Mouse (Mus musculus) spleen, postnatal 0 days (tissue): Measurements from ENCODE around the gene Minar1. TPM values are rescaled to one million over a fixed set of nuclear protein-coding genes. Genes with fewer than 3 reads are reported as not detected.

Experiments used
- polyA plus RNA-seq: library from polyadenylated mRNA; unstranded; fragments of >200 nt; fragmentation: Nextera tagmentation; extraction: Ambion mirVana; gene quantifications from 2 replicates; pipeline ENCODE4 v1.2.1, GENCODE M21; 2015

Minar1 gene
- not detected in 2 replicates for polyA plus RNA-seq

DNA sequence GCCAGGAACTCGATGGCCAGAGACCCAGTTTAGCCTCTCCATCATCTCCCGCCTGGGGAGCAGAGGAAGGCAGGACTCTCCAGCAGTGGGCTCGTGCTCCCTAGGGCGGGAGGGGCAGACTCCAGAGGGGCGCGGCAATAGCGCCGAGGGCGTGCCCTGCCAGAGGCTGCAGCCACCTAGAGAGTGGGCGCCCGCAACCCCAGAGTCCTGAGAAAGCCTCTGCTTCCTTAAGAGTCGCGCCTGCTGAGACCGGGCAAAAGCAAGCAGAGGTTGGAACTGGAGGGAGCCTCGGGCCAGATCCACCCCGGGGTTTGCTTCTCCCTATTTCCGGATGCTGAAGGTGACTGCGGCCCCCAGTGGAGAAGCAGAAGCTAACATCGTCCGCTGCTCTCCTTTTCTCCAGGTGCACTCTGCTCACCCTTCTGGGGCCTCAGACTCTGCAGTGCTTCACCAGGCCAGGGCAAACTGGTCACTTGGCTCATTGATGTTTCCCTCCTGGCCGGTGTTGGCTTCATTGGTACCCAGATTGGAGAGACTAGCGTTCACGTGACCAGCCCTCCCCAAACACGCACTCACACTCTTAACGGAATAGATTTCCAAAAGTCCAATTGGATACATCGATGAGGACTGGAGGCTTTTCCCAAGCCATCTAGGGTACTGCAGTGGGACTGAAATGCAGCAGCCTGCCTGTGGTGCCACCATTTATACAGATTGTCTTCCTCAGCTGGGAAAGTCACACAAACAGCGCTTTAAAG is at the start of gene Minar1:
Minar1 (minus strand) TSS at position 120 of the 755 bp plus-strand sequence.

Other genes with a start within 250 kb of the Minar1 start
- 58.8 and 72.6 TPM in 2 replicates for gene Tmed3, start 81.9 kb upstream of the Minar1 start, polyA plus RNA-seq
- not detected in 2 replicates for gene Ankrd34c, start 115.3 kb upstream of the Minar1 start, polyA plus RNA-seq